28 mouse cellular contexts compared by ENCODE assay signal in the genomic region with DNA sequence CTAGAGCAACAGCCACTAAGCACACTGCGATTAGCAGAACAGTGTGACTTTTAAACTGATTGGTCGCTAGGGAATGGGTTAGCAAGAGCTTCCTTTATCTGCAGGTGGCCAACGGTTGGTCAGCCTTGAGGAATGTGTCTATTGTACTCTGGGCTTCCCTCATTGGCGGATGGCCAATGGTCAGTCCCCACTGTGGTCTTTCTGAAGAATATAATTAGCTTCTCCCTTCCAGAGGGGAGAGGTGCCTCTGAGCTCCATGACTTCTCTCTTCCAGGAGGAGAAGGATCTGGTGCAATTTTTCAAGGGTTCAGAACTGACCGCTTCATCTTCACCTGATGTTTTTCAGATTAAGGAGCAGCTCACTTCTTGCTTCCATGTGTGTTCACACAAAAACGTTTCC. TPM values are rescaled to one million over a fixed set of nuclear protein-coding genes. Genes with fewer than 3 reads are reported as not detected.
A peak's percentile ranks its signal among the peaks of the same experiment; 100 is the strongest.
DNase-seq lines count a peak whose midpoint lies in the region; ATAC-seq and TF ChIP-seq lines count a peak whose summit lies in the region.
"Had no signal": no experiment of that assay in that cellular context is flagged by ENCODE, and none has a peak within 500 bp of the region (broad histone marks: within the 10 kb centered on the region; RNA-seq: fewer than 3 reads in every experiment).

No protein-coding gene starts in this region.

- H3K9ac ChIP-seq in lung, embryonic 14.5 days, result no peak overlapping the region
- H3K9ac ChIP-seq: embryonic facial prominence, embryonic 12.5 days; forebrain, embryonic 13.5 days; forebrain, embryonic 15.5 days; forebrain, postnatal 0 days had no signal

- TF ChIP-seq POLR2A in lung, adult 2 months (IDR thresholded peaks at IDR 0.05; ENCODE audit: borderline replicate concordance, extremely low read depth, low read depth, low read length), result no peak

- no peak for TF ChIP-seq CTCF in lung, embryonic 14.5 days (IDR thresholded peaks at IDR 0.05; ENCODE audit: low read depth)
- no peak for TF ChIP-seq CTCF in lung, adult 2 months (IDR thresholded peaks at IDR 0.05; ENCODE audit: insufficient read depth, low read length)

- ATAC-seq in lung, embryonic 14.5 days (ENCODE audit: insufficient read depth), result no peak
- ATAC-seq: activated CD4-positive, CD25-positive, alpha-beta regulatory T cell, adult 4 months; forebrain, embryonic 13.5 days; forebrain, embryonic 15.5 days; forebrain, postnatal 0 days; Patski had no signal

- no peak overlapping the region for H3K4me3 ChIP-seq in lung, embryonic 14.5 days (ENCODE audit: low read depth, low read length)
- H3K4me3 ChIP-seq in lung, adult 2 months (replicated peaks; ENCODE audit: extremely low read depth, low read depth, low read length), result no peak overlapping the region
- H3K4me3 ChIP-seq: embryonic facial prominence, embryonic 10.5 days; embryonic facial prominence, embryonic 12.5 days; forebrain, embryonic 13.5 days; forebrain, embryonic 15.5 days had no signal

- no peaks in the 10 kb centered on the region for H3K36me3 ChIP-seq in lung, embryonic 14.5 days (ENCODE audit: insufficient read depth)
- H3K36me3 ChIP-seq: embryonic facial prominence, embryonic 10.5 days; embryonic facial prominence, embryonic 12.5 days; forebrain, embryonic 15.5 days had no signal

- DNase-seq in heart, adult 11 months, result peak; percentile 70
- no peak for DNase-seq in heart, postnatal 25 days (ENCODE audit: low spot score)
- peak; percentile 8 for DNase-seq in lung, embryonic 14.5 days
- DNase-seq in lung, adult 2 months, result no peak
- peak; percentile 3 for DNase-seq in 3T3-L1 (ENCODE audit: low read depth, low spot score)
- no peak for DNase-seq in frontal cortex, adult 2 months (ENCODE audit: extremely low spot score in 1 of 2, low spot score in 1 of 2)
- DNase-seq: adrenal gland, adult 8-10 months; adrenal gland, postnatal 14 days; adrenal gland, postnatal 36 days; cerebellum, adult 11-12 months; cerebellum, adult 2 months; cerebellum, adult 9-10 months; cerebellum, postnatal 10 days; cerebellum, postnatal 25 days; forebrain, postnatal 0 days had no signal

- H3K4me1 ChIP-seq in lung, embryonic 14.5 days (ENCODE audit: insufficient read depth), result no peaks in the 10 kb centered on the region
- H3K4me1 ChIP-seq in lung, adult 2 months (ENCODE audit: control insufficient read depth, insufficient read depth, low read length), result no peaks in the 10 kb centered on the region; the same call in 1 of the 2 replicates
- H3K4me1 ChIP-seq: embryonic facial prominence, embryonic 10.5 days; embryonic facial prominence, embryonic 12.5 days; forebrain, embryonic 13.5 days; forebrain, embryonic 15.5 days had no signal

- no peak overlapping the region for H3K4me2 ChIP-seq in lung, embryonic 14.5 days
- H3K4me2 ChIP-seq: embryonic facial prominence, embryonic 12.5 days; forebrain, embryonic 13.5 days; forebrain, embryonic 15.5 days had no signal

- H3K9me3 ChIP-seq in lung, embryonic 14.5 days (ENCODE audit: low read depth, low read length), result no peaks in the 10 kb centered on the region
- H3K9me3 ChIP-seq: embryonic facial prominence, embryonic 10.5 days; embryonic facial prominence, embryonic 12.5 days; forebrain, embryonic 13.5 days; forebrain, embryonic 15.5 days had no signal

- H3K27me3 ChIP-seq in lung, embryonic 14.5 days (ENCODE audit: insufficient read depth, low read length), result no peaks in the 10 kb centered on the region
- H3K27me3 ChIP-seq: embryonic facial prominence, embryonic 12.5 days; forebrain, embryonic 13.5 days; forebrain, embryonic 15.5 days had no signal

- intact Hi-C loops in heart, postnatal 25 days (cut with DNase I), result no loop called here

- H3K27ac ChIP-seq in lung, embryonic 14.5 days (ENCODE audit: low read depth), result no peak overlapping the region
- H3K27ac ChIP-seq: embryonic facial prominence, embryonic 10.5 days; embryonic facial prominence, embryonic 12.5 days; forebrain, embryonic 13.5 days; forebrain, embryonic 15.5 days had no signal

- WGBS in lung, embryonic 14.5 days, result 67% methylated on average over 6 of the region's 6 CpGs
- 55% methylated on average over 6 of the region's 6 CpGs for WGBS in lung, adult 2 months

RNA-seq across cellular contexts. Expression of gene Ces3b, which starts 6.5 kb away (rescaled TPM):
- under 1 TPM in 1 of 2 experiments, not detected in 1; 0.23 TPM for total RNA-seq in heart, postnatal 25 days (2021)
- not detected in 2 replicates for polyA plus RNA-seq in lung, embryonic 14.5 days (2014; fragmentation: Nextera tagmentation; extraction: Ambion mirVana)
- 0.17 and 0.24 TPM in 2 replicates for polyA plus RNA-seq in lung, adult 2 months (2012; rRNA removed)
- polyA plus RNA-seq in frontal cortex, adult 2 months (2012; rRNA removed), result not detected in 2 replicates
- total RNA-seq: adrenal gland, adult 18-20 months; ES-E14; forebrain, postnatal 0 days; MEL had no signal
- polyA plus RNA-seq: activated CD4-positive, CD25-positive, alpha-beta regulatory T cell, adult 4 months; C2C12; cerebellum, adult 2 months; cortical plate, adult 2 months; embryonic facial prominence, embryonic 10.5 days; embryonic facial prominence, embryonic 12.5 days; embryonic facial prominence, embryonic 14.5 days; forebrain, embryonic 11.5 days; forebrain, embryonic 13.5 days; forebrain, embryonic 15.5 days; forebrain, postnatal 0 days; Patski had no signal

RNA-seq across cellular contexts. Expression of gene Ces3a, which starts 28.7 kb away (rescaled TPM):
- not detected for total RNA-seq in heart, postnatal 25 days (2021)
- not detected in 2 replicates for polyA plus RNA-seq in lung, embryonic 14.5 days (2014; fragmentation: Nextera tagmentation; extraction: Ambion mirVana)
- 0.18 and 0.69 TPM in 2 replicates for polyA plus RNA-seq in lung, adult 2 months (2012; rRNA removed)
- not detected in 2 replicates for polyA plus RNA-seq in frontal cortex, adult 2 months (2012; rRNA removed)
- total RNA-seq: ES-E14; forebrain, postnatal 0 days; MEL had no signal
- polyA plus RNA-seq: activated CD4-positive, CD25-positive, alpha-beta regulatory T cell, adult 4 months; C2C12; cerebellum, adult 2 months; cortical plate, adult 2 months; embryonic facial prominence, embryonic 10.5 days; embryonic facial prominence, embryonic 12.5 days; embryonic facial prominence, embryonic 14.5 days; forebrain, embryonic 11.5 days; forebrain, embryonic 13.5 days; forebrain, embryonic 15.5 days; forebrain, postnatal 0 days; Patski had no signal

RNA-seq across cellular contexts. Expression of gene Ces4a, which starts 54.5 kb away (rescaled TPM):
- total RNA-seq in heart, postnatal 25 days (2021), result not detected
- not detected in 2 replicates for polyA plus RNA-seq in lung, embryonic 14.5 days (2014; fragmentation: Nextera tagmentation; extraction: Ambion mirVana)
- not detected in 2 replicates for polyA plus RNA-seq in lung, adult 2 months (2012; rRNA removed)
- polyA plus RNA-seq in frontal cortex, adult 2 months (2012; rRNA removed), result not detected in 2 replicates
- total RNA-seq: adrenal gland, adult 18-20 months; adrenal gland, postnatal 14 days; adrenal gland, postnatal 36 days; ES-E14; MEL had no signal
- polyA plus RNA-seq: activated CD4-positive, CD25-positive, alpha-beta regulatory T cell, adult 4 months; C2C12; cortical plate, adult 2 months; embryonic facial prominence, embryonic 10.5 days; embryonic facial prominence, embryonic 12.5 days; embryonic facial prominence, embryonic 14.5 days; forebrain, embryonic 11.5 days; forebrain, postnatal 0 days; Patski had no signal

Comparison
In these comparisons a context has a peak if more than half of its experiments do, and no peak if none do; other contexts are left out.
1. DNase-seq: peak in heart, adult 11 months (single experiment), lung, embryonic 14.5 days (single experiment) and 3T3-L1 (single experiment); none in heart, postnatal 25 days (single experiment), lung, adult 2 months (single experiment) and frontal cortex, adult 2 months (0 of 2).